Mouse (Mus musculus) cerebellum, postnatal 4 days (tissue): ENCODE measurements at regions not wholly inside any gene's neighbourhood (a gene's known extent, or its start where the extent isn't known, plus 50 kb on each side); places are given as distances from the start of the nearest gene placed in this dataset.

ENCODE experiments used
- DNase-seq, 2 experiments: peaks; one replicate each; pipeline ENCODE4 v3.0.0; 2022; ENCODE audit warnings: low spot score in 2 of 2, mixed read lengths in 1 of 2

DNA sequence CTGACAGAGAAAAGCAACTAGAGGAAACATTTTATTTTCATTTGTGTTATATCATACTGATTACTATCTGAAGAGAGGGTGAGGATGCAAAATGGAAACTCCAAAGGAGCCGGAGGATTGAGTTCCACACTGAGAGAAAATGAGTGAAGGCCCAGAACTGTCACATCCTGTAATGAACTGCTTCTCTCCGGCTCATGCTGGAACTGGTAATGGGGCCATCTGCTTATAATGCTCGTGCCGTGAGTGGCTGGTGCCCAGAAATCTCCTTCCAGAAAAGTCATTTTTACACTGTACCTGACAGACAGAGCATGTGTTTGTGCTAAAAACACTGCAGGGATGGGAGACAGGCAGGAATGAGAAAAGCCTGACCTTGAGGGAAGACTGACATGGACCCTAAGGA lies 483.5 kb upstream of the Pkdcc start:
- DNase-seq = peak in 1 of 2 experiments; percentile 2

DNA sequence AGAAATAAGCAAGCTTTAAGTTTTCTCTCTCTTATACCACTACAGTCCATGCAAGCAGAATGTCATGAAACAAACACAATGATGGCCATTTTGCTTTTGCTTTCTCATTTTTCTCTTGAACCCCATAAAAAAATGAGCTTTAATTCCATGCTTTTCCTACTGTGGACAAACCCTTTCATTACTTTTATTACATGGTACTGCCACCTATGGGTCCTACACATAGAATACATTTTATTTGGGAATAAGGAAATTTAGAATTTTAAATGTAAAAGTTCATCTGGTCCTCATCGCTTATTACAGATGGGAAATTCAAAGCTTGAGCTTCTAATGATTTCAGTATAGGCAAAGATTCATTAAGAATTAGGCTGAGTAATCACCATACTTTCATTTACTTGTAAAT lies 472.6 kb upstream of the Pkdcc start:
- no peak for DNase-seq

DNA sequence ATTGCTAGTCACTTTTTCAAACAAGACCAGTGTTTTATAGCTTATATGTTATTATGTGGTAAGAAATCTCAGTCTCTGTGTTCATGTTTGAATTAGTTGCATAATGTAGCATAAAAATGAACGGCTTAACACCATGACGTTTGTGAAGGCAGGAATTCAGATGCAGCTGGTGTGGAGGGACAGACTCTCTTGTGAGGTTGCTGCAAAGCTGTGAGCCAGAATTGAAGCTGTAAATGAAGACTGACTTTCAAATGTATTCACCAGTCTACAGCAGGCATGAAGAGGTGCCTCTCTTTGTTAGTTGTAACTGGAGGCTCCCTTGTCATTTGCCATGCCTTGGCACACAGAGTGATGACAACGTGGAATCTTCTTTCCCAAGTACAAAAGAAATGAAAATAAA lies 457.7 kb upstream of the Pkdcc start:
- DNase-seq = no peak

DNA sequence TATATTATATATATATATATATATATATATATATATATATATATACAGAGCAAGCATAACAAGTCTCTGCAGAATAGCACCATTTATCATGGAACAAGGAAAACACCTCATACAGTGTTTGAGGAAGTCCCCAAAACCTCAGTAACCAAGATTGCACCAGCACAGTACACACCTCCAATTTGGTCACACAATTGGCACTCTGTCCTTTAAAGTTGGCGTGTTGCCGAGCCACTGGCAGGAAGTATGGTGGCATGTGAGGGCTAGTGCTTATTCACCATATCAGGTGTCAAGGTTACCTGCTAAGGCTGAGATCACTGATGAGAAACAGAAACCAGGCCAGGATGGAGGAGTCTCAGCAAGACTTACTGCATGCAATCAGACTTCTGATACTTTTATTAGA lies 436.0 kb upstream of the Pkdcc start:
- no peak for DNase-seq

DNA sequence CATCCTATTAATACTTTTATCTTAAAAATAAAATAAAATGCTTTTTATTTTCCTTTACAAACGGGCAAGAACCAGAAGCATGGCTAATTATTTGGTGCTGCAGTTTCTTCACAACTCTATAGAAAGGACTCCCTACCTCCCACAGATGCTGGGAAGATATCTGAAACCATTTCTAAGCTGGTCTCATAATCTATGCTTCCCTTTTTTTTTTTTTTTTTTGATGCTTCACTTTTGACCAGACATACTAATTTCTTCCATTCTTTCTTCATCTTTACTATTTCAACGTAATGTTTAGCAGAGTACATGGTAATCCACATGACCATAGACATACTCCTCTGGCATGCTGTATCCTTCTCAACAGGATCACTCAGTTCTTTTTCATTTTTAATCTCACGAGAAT lies 393.0 kb upstream of the Pkdcc start:
- DNase-seq = no peak

DNA sequence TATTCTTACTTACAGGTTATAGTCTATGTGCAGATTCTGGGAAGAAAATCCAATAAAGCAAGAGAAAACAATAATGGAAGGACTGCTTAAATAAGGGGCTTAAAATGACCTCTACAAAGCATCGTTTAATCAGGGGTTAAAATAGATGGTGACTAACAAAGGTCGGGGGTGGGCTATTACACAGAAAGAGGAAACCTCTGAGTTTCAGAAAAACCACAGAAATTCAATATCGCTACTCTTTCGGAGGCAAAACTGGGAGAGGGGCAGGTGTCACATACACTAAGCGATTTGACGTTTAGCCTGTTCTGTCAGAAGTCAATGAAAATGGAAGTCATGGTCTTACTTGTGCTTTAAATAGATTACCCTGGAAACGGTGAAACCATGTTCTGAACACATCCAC lies 391.0 kb upstream of the Pkdcc start:
- DNase-seq = no peak

DNA sequence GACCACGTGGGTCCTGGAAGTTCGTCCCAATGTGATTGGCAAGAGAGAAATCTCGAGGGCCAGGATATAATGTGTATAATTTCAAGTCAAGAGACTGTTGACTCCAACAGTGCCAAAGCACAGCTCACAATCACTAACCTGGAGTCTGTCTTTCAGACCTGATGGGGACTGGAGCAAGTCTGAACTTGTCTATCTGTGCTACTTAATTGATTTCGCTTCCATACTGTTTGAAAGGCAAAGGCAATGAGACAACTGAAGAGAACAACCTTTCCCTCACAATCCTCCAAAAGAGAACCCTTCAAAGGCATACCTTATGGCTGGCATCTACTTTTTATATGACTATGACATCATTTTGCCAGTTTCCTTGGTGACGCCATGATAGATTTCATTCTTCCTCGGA lies 390.5 kb upstream of the Pkdcc start:
- no peak for DNase-seq

DNA sequence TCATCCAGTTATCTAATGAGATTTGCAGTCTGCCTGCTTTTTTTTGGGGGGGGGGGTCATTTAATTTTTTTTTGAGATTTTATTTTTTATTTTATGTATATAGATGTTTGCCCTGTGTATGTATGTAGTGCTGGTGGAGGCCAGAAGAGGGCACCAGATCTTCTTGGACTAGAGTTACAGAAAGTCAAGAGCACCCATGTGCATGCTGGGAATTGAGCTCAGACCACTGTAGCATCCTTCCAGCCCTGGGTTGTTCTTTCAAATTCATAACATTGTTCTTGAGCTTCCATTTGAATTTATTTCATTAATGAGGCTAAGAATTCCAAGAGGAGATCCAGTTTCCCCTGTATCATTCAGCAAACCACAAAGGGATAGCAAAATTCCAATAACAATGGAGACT lies 387.9 kb upstream of the Pkdcc start:
- no peak for DNase-seq

DNA sequence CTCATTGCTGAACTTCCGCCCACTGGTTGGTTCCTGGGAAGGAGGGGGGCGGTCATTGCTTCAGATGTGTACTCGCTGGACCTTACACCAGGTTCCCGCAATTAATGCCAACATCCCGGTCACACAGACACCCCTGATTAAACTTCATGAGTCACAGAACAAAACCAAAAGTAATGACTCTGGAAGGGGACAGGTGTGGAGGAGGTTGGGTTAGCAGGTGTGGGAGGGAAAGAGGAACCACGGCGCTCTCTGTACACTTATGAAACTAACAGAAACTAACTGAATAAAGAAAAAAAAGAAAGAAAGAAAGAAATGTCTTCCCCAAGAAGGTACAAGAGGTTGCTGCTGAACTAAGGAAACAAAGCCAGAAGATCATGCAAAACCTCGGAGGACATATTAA lies 387.3 kb upstream of the Pkdcc start:
- DNase-seq = no peak

DNA sequence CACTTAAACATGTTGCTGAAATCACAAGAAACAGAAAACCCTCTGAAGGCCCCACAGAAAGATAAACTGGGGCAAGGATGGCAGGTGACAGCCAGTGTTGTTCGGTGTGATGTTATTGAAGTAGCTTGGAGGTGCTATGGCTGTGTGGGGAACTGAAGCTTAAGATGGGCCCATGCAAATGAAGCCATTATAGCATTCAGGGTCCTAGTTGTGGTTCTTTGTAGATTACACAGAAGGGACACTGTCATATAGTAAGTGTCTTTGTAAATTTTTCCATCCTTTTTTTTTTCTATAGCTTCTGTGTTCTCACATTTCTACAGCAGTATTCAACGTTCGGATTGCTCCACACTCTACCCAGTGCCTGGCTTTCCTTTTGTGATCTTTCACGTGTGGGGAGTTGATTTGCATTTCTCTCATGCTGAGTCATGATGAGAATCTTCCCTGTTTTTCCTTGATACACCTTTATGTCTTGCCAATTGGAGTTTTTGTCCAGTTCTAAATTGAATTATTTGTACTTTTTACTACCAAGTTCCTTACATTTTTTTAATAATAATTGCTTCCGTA lies 386.6 kb upstream of the Pkdcc start:
- DNase-seq = no peak

DNA sequence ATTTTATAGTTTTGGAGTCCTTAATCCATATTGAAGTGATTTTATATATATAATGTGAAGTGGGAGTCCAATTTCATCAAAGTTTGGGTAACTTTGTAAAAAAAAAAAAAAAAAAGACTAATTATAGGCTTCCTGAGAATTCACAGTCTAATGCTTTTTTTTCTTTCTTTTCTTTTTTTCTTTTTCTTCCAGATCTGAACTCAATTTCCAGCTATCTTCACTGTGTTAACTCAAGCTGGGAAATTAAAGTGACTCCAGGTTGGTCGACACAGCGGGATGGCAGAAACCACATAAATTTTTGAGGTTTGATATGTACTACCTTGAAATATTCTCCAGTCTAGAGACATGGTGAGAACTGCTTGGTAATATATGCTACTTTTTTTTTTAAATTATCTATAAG lies 385.7 kb upstream of the Pkdcc start:
- no peak for DNase-seq

DNA sequence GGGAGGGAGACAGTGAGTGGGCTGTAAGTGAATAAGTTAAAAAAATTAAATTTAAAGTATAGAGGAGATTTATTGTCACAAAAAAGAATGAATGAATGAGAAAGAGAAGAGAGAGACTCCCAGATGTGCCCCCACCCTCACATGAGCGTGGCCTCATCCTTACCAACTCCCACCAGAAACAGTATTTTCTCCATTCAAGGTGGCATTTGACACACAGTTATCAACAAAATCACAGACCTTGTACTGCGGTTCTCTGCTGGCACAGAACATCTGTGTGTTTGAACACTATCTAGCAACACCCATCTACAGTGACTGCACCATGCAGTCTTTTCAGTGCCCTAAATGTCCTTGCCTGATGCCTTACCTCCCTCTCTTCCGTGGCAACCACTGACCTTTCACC lies 380.9 kb upstream of the Pkdcc start:
- DNase-seq = no peak

DNA sequence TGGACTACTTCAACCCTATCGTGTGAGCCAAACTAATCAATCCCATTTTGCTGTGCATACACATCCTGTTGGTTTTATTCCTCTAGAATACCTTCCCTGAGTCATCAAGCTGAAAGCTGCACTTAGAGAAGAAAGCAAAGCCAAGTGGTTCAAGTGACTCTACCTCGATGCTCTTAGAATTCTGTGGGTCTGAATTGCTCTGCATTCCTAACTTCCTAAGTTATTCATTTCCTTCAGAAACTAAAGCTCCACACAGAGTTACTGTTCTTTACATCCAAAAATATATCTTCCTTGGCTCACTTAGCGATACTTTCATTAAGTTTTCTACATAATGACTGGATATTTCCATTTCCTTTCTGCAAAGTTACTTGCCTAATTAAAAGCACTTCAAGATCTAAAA lies 379.0 kb upstream of the Pkdcc start:
- no peak for DNase-seq

DNA sequence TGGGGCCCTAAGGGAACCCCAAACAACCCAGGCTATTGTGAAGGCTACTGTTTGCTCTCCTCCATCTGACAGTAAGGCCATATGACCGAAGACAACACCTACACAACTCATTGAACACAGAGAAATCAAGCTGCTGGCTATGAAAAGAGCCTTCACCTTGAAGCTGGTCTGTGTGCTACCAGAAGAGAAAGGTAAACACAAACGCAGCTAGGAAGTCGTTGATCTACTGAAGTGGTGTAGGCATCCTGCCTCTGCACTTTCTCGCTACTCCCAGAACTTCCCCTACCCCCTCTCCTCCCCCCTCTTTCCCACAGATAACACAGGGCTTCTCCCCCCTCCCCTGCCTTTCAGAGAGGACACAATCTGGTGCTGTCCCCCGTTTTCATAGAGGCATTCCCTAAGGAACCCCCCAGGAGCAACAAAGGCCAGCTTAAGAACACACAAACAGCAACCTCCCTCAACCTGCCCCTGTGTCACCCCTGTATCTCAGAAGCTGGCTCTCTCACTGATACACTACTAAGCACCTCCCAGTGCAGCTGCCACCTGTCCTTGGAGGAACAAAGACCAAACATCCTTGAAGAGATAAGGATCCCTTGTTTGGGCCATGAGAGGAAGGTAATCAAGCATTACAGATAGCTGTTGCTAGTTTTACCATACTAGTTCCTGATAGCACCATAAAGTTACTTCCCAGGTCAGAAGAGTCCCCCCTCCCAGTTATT lies 368.2 kb upstream of the Pkdcc start:
- no peak for DNase-seq

DNA sequence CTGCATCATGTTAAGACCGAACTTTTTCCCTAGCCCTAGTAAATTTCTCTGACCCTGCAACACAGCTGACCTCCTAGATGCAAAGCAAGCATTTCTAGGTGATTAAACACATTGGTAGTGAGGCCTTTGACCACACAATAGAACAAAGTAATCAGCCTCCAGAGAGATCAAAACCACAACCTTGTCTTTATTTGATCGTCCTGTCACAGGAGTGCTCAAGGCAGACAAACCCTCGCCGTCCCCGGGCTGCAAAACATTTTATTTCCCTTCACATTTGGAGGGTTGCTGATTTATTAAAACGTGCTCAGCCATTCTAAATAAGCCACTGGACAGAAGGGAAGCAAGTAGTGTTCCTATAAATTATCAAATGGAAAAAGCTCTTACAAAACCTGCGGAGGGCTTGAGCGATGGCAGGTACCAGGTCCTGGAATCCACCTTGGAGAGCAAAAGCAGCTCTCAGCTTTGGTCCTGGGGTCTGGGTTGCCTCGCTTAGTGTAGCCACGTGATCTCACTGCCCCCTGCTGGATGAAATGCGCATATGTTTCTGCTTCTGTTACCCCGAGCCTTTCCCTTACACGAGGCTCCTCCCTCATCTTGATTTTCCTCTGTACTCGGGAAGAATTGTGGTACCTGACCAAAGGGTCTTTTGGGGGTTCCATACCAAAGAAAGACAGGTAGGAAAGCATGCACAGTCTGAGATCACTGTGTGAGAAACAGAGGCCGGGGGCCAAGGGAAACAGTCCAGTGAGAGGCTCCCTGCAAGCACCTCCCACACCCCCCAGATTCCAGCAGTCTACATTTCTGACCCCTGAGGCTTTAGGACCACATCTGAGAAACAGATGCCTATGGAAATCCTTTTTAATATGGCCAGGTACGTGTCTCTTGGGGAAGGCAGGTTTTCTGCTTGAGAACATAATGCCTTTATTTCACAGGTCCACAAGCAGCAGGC lies 357.6 kb upstream of the Pkdcc start:
- peak; percentile 74 to 83 for DNase-seq

DNA sequence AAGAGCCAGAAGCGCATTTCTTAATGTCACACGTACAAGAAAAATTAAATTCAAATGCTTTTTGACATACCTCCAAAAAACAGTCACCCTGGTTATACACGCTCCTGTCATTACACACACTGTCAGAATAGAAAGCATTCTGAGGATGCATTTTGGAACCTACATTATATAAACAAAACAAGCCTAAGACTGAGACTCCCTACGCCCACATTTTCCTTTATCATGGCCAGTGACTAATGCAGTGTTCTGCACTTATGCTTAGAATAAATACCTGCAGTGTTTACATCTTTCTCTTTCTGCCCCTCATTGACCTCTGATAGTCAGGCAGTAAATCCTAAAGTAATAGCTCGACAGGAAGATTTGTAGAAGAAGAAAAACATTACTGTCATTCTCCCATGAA lies 354.7 kb upstream of the Pkdcc start:
- DNase-seq = no peak

DNA sequence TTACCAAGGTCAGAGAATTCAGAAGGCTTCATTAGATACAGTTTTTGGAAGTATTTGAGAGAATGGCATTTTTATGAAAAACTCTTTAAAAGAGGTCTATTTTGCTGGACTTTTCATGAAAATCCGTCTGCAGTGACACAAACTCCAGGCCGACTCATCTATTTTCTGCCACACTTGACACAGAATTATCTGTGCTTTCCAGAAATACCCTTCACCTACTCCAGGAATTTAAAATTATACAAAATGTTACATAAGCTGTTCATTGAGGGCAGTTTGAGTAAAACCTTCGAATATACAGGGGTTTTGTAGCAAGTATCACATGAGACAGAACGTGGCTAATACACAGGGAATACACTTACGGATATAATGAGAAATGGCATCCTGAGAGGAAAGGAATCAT lies 354.1 kb upstream of the Pkdcc start:
- DNase-seq = no peak

DNA sequence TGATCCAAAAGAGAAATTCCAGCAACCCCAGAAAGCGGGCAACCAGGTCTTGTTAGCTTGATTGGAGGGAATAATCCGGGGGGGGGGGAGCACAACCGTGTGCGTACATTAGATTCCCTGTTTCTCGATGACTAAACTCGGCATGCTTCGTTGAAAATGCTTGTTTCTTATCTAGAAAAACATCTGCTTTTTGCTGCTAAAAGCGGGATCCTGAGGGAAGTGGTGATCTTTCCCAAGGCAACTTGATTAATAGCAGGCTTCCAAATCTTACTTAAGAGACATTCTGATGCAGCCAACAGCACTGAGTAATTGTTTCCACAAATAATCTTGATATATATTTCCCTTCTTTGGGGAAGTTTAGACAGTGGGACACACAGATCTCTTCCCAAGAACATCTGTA lies 338.0 kb upstream of the Pkdcc start:
- DNase-seq = no peak

DNA sequence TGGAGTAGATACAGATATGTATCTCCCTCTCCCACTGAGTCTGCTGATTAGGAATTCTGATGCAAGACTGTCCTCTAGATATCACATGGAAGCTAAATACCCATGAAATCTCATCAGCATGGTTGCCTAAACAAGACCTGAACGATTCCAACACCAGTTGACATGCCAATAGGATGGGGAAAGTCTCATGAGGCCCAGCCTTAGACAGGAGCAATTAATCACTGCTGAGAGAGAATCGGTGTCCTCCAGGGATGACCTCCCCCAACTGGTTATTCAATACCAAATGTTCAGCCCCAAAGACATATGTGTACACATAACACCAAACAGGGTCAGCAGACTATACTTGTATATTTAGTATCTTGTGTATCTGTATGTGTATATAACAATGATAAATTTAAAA lies 314.5 kb upstream of the Pkdcc start:
- DNase-seq = no peak

DNA sequence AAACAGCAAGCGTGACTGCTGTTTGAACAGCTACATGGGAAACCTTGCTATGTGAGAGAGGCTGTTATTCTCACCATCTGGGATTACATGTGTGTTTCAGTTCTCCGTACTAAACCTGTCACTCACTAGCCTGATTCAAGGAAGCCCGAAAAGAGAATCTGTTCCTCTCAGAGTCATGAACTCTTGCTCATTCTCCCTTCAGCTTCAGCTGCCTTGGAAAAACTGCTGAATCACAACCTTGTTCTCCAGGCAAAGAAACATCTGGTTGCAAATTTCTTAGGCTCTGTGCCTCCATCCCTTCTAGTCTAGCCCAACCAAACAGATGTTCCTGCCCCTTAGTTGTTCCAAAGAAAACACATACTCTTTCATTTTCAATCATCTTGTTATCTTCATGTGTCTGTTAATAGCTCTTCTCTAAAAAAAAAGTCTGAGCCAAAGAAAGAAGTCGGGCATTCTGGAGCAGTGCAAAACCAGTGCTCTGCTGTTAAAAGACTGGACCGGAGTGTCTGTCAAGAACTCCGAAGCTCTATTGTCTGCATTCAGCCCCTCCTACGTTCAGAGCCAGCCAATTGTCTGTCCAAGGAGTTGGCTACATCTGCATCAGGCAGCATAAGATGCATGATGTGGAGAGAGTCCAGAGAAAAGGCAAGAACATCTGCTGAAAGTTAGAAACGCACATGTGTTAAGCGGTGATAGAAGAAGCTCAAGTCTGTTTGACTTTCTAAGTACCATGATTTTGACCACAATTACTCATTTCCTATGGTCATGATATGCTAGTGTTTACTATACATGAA lies 313.8 kb upstream of the Pkdcc start:
- no peak for DNase-seq

DNA sequence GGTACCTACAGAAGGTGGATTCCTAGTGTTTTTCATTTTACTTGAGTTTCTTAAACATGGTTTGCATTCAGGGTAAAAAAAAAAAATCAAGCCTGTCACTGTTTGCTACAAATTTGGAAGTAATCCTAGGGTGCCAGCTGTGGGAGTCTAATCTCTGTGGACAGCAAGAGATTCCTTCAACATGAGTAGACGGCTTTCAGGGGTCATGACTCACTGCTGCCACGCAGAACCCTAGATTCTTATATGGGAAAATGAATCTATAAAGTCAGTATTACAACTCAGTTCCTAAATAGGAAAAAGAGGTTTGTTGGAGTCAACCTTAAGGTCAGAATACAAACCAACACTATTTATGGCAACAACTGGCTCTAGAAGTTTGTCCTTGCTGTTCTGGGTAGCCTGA lies 310.1 kb upstream of the Pkdcc start:
- no peak for DNase-seq

DNA sequence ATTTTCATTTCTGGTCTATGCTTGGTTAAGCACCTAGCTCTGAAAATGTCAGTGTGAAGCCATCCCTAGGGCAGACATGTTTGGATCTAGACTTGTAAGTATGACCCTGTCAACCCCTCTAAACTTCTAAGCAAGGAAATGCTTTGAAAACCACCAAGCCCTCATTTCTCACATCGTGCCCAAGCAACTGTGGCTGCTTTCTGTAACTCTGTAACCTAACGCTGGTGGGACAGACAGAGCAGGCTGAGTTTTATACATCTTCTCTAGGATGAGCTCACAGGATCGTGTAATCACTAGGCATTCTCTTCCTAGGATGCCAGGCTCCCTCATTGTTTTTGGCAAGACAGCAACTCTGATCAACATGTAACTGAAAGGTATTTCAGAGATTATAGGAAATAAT lies 309.6 kb upstream of the Pkdcc start:
- DNase-seq = no peak
